Mouse (Mus musculus) right cerebral cortex, postnatal 14 days (tissue): ENCODE measurements around the gene Rala.
"Not testable (repeated sequence)": the region's sequence is repeated elsewhere in the genome, so short reads cannot be mapped to it uniquely, and the experiment has no call there.

Experiments used
- DNase-seq: peaks from one replicate; pipeline ENCODE4 v3.0.0; 2022

Gene Rala

GRCm38 (mm10) chr13:17944078-17944917 lies at the start of gene Rala:
TSS of gene Rala (minus strand) at chr13:17944239.
- peak; percentile 93 for DNase-seq

- DNase-seq = no peak
Observed at GRCm38 (mm10) chr13:17993515-17993847, 49.4 kb upstream of the Rala start.

DNA sequence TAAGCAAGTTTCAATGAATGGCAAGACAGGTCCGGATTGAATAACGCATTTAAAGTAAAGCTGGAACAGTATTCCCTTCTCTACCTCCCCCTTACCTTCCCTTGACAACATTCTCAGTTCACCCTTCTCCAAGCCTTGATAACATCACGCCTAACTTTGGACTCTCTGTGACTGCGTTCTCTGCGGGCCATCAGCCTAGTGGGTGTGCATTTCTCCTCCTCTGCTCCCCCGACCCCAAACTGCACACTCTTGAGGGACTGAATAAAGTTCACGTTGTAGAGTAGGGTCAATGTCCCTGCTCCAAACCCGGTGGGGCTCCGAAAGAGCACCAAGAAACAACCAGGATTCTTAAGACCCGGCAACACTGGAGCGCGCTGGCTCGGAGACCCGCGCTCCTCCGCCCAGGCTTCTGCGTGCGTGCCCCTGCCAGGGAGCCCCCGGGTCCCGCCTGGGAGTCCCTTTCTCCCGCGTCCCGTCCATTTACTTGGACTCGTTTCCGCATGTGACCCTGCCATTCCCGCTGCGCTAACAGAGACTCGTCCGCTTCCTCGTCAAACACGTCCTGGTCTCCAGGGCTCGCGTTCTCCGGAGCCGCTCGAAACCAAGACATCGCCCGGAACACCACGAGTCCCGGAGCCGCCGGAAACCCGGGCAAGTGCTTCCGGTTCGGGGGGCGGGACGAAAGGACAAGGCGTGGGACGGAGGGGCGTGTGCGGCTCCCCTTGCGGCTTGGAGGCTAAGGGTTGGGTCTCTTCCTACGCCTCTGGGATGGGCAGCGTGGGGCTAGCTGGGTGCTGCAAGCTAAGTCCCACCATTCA lies 48.9 kb upstream of the Rala start, which contains the start of gene Yae1d1:
Gene Yae1d1, minus strand, starts transcription at position 653 of the 818 bp plus-strand sequence.
- peak; percentile 93 for DNase-seq

- no peak for DNase-seq
Observed at GRCm38 (mm10) chr13:17992009-17992408, 48.0 kb upstream of the Rala start.

DNA sequence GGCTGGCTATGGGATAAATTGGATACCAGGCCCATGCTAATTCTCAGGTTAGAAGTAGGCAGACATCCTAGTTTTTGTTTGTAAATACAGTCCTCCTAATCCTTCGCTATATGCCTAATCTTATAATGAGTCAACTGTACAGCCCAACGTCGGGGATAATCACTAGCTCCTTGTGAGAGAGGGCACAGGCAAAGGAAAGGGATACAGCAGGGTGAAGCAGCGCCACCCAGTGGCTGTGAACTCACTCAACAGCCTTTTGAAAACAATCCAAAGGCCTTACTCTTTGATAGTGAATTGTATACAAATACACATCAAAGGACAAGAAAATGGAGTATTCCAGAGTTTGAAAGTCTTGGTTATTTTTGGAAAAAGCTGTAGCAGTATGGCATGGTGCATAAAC lies 39.2 kb upstream of the Rala start:
- peak; percentile 61 for DNase-seq

- no peak for DNase-seq
Observed at GRCm38 (mm10) chr13:17982634-17983033, 38.6 kb upstream of the Rala start.

GRCm38 (mm10) chr13:17976854-17977739 lies 33.1 kb upstream of the Rala start:
- DNase-seq = no peak

GRCm38 (mm10) chr13:17975891-17976290 lies 31.9 kb upstream of the Rala start:
- DNase-seq = no peak

DNA sequence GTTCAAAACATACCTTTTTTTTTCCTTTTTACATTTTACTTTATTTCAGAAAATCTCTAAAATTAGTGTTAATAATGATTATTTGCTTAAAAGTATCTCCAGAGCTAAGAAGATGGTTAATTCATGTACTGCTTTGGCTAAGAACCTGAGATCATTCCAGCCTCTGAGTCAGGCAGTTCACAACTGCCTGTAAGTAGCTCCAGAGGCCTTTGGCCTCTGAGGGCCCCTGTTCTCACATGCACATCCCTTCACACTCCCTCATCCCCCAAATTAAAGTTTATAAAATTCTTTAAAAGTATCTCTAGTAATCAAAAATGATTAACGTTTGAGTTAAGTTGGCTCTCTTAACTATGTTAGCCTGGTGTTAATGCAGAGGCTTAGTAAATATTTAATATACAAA lies 31.4 kb upstream of the Rala start:
- no peak for DNase-seq

DNA sequence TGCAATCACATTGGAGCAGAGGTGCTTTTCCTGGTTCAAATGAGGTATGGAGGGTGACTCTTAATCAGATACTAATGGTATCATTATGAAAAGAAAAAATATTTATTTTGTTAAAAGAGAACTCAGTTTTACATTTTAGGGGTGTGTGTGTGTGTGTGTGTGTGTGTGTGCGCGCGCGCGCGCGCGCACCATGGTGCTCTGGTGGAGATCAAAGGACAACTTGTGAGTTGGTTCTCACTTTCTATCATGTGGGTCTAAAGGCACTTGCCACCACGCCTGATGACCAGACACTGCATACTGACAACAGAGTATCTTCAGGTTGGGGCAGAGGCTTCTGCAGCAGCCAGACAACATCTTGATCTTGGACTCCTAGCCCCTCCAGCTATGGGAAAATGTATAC lies 30.7 kb upstream of the Rala start:
- no peak for DNase-seq

DNA sequence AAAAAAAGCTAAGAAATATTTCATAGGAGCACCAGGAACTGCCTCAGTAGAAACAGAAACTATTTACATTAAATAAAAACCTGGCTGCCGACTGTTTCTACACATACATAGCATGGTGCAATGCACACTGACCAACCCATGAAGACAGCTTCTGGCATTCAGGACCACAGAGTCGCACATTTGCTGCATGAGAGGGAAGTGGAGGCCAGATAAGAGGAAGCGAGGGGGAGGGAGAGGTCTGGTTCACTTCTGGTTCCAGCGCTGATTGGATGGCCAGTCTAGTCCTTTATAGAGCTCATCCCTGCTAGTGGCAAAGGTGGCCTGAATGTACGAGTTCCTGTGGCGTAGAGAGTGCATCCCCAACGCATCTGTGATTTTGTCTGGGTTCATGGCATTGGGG lies 16.6 kb upstream of the Rala start:
- DNase-seq = no peak

- no peak for DNase-seq
Observed at GRCm38 (mm10) chr13:17954282-17954681, 10.2 kb upstream of the Rala start.

GRCm38 (mm10) chr13:17950581-17950980 lies 6.5 kb upstream of the Rala start:
- not testable (repeated sequence) for DNase-seq

DNA sequence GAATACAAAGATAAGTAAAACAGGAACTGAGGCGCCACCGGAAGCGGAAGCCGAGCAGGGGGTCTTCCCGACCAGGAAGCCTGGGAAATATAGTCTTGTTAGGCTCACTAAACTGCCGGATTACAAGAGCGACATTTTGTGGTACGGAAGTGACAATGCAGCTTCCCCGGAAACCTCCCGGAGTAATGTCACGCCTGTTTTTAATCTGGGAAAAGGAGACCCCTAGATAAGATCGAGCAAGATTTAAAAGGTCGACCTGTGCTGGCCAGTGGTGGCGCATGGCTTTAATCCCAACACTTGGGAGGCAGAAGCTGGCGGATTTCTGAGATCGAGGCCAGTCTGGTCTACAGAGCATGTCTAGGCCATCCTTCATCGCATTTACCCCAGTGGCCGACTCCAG lies 5.5 kb upstream of the Rala start:
- DNase-seq = no peak

GRCm38 (mm10) chr13:17943306-17944077 lies 547 bp downstream of the Rala start:
- peak; percentile 16 for DNase-seq

- DNase-seq = no peak
Observed at GRCm38 (mm10) chr13:17942338-17942737, 1.7 kb downstream of the Rala start.

DNA sequence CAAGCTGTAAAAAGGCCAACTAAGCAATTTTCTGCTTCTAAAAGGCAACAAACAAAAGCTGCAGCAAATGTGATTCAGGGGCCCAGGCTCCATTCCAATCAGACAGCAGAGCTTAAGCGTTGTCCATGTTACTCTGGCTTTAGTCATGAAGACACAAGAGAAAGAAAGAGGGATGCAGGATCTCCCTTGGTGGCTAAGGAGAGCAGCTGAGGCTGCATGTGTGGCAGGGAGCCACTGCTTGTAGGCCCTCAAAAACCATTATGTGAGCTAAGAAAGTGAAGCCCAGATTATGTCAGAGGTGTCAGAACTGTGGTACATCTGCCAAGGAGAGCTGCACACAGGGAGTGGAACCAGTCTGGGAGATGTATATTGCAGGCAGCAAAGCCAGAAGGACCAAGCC lies 36.7 kb downstream of the Rala start:
- DNase-seq = no peak

DNA sequence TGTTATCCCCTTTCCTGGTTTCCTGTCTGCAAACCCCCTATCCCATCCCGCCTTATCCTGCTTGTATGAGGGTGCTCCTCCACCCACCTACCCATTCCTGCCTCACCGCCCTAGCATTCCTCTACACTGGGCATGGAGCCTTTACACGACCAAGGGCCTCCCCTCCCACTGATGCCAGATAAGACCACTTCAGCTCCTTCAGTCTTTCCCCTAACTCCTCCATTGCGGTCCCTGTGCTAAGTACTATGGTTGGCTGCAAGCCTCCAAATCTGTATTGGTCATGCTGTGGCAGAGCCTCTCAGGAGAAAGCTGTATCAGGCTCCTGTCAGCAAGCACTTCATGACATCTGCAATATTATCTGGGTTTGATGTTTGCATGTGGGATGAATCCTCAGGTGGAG lies 42.6 kb downstream of the Rala start:
- no peak for DNase-seq

DNA sequence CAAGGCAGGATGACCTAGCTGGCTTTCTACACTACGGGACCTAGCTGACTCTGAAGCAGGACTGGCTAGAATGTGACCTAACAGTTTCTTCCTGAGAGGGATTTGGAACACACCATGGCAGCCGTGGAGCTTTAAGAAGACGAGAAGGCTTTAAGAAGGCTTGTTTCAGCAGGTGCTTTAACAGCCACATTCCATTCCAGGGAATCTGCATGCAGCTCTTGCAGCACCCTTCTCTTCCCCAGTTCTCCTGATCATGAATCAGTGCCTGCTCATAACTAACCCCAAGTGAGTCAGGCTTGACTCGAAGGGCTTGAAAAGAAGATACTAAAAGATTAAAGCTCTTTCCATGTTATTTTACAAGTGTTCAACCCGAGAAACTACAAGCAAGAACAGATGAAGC lies 43.4 kb downstream of the Rala start:
- no peak for DNase-seq

DNA sequence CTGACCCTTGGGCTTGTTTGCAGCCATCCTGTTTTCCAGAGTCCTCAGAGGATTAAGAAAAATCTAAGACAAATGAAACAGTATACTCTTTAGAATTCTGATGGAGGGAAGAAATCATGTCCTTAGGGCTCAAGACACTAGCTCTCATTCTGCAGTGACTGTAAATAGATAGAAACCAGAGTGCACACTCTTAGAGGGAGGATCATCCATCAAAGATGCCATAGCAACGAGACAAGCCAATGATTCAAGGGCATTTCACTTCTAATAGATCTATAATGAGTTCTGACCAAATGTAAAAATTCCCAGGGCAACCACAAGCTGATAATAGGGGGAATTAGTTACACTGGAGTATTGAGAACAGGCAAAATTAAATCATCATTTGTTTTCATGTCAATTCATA lies 47.0 kb downstream of the Rala start:
- DNase-seq = no peak

DNA sequence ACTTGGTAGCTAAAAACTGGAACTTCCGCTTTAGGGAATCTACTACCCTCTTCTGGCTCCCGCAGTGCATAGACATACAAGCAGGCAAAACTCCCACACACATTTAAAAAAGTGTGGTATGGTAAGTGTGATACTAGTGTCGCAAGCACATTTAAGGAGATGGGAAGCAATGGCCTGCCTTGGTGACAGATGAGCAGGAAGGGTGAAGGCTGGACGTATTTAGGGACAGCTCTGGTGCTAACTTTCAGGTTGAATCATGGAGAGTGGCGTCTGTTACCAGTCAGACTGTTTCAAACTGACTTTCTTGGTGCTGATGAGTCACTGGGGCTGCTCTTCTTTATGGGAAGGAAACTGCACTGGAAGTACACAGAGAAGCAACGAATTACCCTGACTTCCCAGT lies 52.5 kb downstream of the Rala start:
- DNase-seq = no peak

GRCm38 (mm10) chr13:17884211-17884610 lies 59.8 kb downstream of the Rala start:
- DNase-seq = no peak
